Mouse (Mus musculus) bone marrow, adult 2 months (tissue): ENCODE measurements around the gene Krtap13-1. TPM values are rescaled to one million over a fixed set of nuclear protein-coding genes. Genes with fewer than 3 reads are reported as not detected.

Source experiments
- H3K27ac ChIP-seq: fragments of 200-500 bp; 2 replicates; pipeline ENCODE4 v1.5.1; 2012; ENCODE audit warnings: low read depth, mild to moderate bottlenecking, control low read depth, inconsistent platforms, low read length; ENCODE audit not compliant: control insufficient read depth, poor library complexity, insufficient read depth
- H3K4me1 ChIP-seq: fragments of 200-500 bp; 2 replicates; pipeline ENCODE4 v1.6.1; 2011; ENCODE audit warnings: low read length; ENCODE audit not compliant: control insufficient read depth, insufficient read depth
- H3K4me3 ChIP-seq: fragments of 200-500 bp; replicated peaks from 2 replicates; pipeline ENCODE3; 2011; ENCODE audit warnings: mild to moderate bottlenecking, low read depth, low read length, control low read depth; ENCODE audit not compliant: control insufficient read depth
- CTCF ChIP-seq: fragments of 200-500 bp; IDR thresholded peaks from 2 replicates; pipeline ENCODE4 v1.5.1; 2011; ENCODE audit warnings: low read length, control low read depth; ENCODE audit not compliant: control insufficient read depth, insufficient read depth
- POLR2A ChIP-seq: fragments of 200-500 bp; IDR thresholded peaks from 2 replicates; pipeline ENCODE4 v1.6.1; 2011; ENCODE audit warnings: low read depth, mild to moderate bottlenecking, control low read depth, low read length, borderline replicate concordance; ENCODE audit not compliant: control insufficient read depth
- WGBS: fragments of 180-500 bp; shearing (Covaris S2); methylation state at CpG from one replicate; pipeline ENCODE4 v1.1.7; 2018; 5-methylcytosine and 5-hydroxymethylcytosine counted together
- polyA plus RNA-seq: library from polyadenylated mRNA; stranded (reverse); fragments of >200 nt; gene quantifications from 2 replicates; pipeline ENCODE4 v1.2.4, GENCODE M21; 2011; ENCODE audit warnings: low replicate concordance; ENCODE audit not compliant: missing spikeins, insufficient read depth, insufficient read length

The Krtap13-1 gene
- polyA plus RNA-seq: not detected in 2 replicates

DNA sequence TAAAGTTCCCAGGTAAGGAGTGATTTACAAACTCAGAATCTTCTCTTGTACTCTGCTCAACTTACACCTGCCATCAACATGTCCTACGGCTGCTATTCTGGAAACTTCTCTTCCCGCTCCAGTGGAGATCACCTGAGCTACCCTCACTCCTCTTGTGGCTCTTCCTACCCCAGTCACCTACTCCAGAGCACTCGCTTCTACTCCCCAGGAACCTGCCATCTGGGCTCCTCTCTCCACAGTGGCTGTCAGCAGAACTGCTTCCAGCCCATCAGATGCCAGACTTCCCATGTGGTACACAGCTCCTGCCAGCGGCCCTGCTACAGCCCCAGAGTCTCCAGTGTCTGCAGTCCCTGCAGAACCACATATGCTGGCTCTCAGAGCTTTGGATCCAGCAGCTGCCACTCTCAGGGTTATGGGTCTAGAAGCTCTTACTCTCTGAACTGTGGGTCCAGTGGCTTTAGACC, at the start of gene Krtap13-1:
Gene Krtap13-1, plus strand, starts transcription at position 51 of the 464 bp plus-strand sequence.
- Histone ChIP-seq H3K4me3 (no peak within 1 kb of the TSS), H3K4me1 (no peaks in the 10 kb centered on the region), H3K27ac (no peak within 1 kb of the TSS)
- WGBS: 71% methylated on average over 4 of the region's 4 CpGs
- TF ChIP-seq CTCF (no peak), POLR2A (no peak)

DNA sequence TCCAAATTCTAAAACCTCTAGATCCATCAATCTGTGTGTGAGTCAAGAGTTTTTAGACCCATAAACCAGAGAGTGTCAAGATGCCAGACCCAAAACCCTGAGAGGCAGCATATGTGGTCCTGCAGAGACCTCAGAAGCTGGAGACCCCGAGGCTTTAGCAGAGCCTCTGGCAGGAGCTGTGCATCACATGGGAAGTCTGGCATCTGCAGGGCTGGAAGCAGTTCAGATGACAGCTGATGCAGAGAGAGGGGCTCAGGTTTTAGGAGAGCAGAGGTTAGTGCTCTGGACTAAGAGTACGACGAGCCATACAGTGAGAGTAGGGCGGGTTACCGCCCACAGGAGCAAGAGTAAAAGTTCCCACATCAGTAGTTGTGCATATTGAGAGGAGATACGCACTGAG, 49.6 kb upstream of the Krtap13-1 start:
- no peak overlapping the region for H3K27ac ChIP-seq
- no peaks in the 10 kb centered on the region for H3K4me1 ChIP-seq
- TF ChIP-seq CTCF (no peak), POLR2A (no peak)
- WGBS: 70% methylated on average over 6 of the region's 6 CpGs
- no peak overlapping the region for H3K4me3 ChIP-seq

DNA sequence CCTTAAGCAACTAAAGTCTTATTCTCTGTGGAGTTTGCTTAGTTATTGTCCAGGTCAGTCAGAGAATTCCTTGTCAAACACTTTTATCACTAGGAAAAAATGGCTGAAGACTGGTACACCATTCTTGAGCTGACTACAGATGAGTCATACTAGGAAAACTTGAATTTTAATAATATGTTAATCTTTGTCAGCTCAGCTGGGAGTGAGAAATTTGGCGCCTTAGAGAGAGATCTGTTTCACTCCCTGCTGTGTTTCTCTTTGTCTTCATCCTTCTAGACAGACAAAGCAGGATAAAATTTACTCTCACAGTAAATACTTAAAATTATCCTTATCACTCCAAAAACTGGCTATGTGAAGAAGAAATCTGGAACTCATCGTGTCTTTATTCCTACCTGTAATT, 47.4 kb upstream of the Krtap13-1 start:
- no peak overlapping the region for H3K27ac ChIP-seq
- H3K4me3 ChIP-seq: no peak overlapping the region
- no peaks in the 10 kb centered on the region for H3K4me1 ChIP-seq
- WGBS: 73% methylated on average over 2 of the region's 2 CpGs
- TF ChIP-seq POLR2A (no peak), CTCF (no peak)

- Histone ChIP-seq H3K4me3 (no peak overlapping the region), H3K27ac (no peak overlapping the region), H3K4me1 (no peaks in the 10 kb centered on the region)
- TF ChIP-seq CTCF (no peak), POLR2A (no peak)
- 74% methylated on average over 4 of the region's 4 CpGs for WGBS
These were observed 32.4 kb upstream of the Krtap13-1 start for GRCm38 (mm10) chr16:88696256-88696655.

DNA sequence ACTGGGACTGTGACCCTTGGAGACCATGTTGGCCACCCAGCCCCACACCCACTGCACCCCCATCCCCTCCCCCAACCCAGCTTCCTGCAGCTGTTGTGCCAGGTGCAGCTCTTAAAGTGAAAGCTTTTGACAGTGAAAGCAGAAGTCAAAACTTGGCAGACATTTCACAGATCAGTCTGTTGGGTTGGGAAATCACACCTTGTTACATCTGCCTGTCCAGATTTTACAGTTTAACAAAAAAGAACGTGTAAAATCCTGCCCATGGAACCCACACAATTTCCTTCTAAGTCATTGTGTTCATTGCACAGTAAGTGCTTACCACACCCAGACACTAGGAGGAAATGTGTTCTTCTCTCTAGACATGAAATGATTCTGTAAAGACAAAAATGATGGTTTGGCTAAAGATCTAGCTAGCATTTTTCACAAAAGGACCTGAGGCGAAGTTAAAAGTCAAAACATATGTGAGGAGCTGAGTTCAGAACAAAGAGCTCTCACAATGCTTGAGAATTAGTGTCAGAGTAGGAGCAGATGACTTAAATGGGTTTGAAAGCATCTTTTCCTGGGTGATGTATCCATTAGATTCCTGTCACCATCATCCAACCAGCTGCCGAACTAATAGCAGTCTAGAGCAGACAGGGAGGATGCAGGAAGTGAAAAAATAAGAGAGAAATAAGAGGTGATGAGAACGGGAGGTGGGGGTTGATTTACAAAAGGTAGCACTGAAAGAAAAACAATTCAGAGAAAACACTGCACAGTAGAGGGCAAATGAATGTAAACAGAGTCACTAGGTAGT, 27.4 kb upstream of the Krtap13-1 start:
- Histone ChIP-seq H3K27ac (no peak overlapping the region), H3K4me3 (no peak overlapping the region), H3K4me1 (no peaks in the 10 kb centered on the region; the same call in 1 of the 2 replicates)
- WGBS: 41% methylated on average over 4 of the region's 4 CpGs
- TF ChIP-seq CTCF (no peak), POLR2A (no peak)

GRCm38 (mm10) chr16:88707496-88708012, 21.1 kb upstream of the Krtap13-1 start, which contains the start of gene 2310061N02Rik:
2310061N02Rik (minus strand) TSS chr16:88707962.
- Histone ChIP-seq H3K4me1 (no peaks in the 10 kb centered on the region), H3K27ac (no peak within 1 kb of the TSS), H3K4me3 (no peak within 1 kb of the TSS)
- TF ChIP-seq POLR2A: no peak
- no peak for TF ChIP-seq CTCF
- 76% methylated on average over 10 of the region's 10 CpGs for WGBS

- TF ChIP-seq POLR2A: no peak
- TF ChIP-seq CTCF: no peak
- no peaks in the 10 kb centered on the region for H3K4me1 ChIP-seq
- 64% methylated on average over 4 of the region's 4 CpGs for WGBS
- no peak overlapping the region for H3K27ac ChIP-seq
- H3K4me3 ChIP-seq: no peak overlapping the region
These were observed 17.9 kb upstream of the Krtap13-1 start for GRCm38 (mm10) chr16:88710757-88711156.

DNA sequence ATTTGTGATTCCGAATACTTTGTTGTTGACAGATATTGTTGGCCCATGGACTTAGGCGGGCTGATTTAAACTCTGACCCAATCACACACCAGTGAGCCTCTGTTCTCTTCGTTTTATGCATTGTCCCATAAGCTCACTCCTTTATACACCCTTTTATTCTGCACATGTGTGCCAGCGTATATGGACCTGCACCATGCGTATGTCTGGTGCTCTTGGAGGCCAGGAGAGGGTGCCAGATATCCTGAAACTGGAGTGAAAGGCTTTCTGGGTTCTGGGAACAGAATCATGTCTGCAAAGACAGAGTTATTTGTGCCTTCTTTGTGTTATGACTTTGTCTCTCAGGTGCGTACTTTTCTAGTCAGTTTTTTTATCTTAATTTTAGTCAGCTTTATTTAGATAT, 17.4 kb upstream of the Krtap13-1 start:
- Histone ChIP-seq H3K27ac (no peak overlapping the region), H3K4me3 (no peak overlapping the region), H3K4me1 (no peaks in the 10 kb centered on the region)
- TF ChIP-seq POLR2A (no peak), CTCF (no peak)
- WGBS: 77% methylated on average over 6 of the region's 6 CpGs
